Mouse (Mus musculus): ENCODE data around the gene Ryr3.

DNA sequence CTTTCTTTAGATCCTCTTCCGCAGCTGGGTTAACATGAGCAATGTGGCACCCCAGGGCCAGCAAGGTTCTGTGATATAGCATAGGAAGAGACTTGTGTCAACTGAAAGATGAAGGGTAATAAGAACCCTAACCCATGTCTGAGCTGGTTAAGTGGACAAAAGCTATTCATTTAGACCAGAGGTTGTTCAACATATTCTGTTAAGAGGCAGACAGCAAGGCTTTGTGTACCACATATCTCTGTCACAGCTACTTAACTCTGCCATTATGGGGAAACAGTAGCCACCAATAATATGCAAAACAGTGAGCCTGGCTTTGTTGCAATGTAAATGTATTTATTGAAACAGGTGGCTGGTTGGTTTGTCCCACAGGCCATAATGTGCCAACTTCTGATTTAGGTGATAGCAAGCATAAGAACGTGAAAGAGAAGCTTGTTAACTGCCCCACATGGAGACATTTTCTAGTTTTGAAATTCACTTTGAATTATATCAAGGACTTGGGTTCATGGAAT is 350.8 kb downstream of the Ryr3 start:
- TF ChIP-seq POLR2A (IDR thresholded peaks at IDR 0.05; ENCODE audit: borderline replicate concordance, extremely low read depth, insufficient read depth, insufficient read length, poor library complexity, severe bottlenecking) (no peak), CTCF (IDR thresholded peaks at IDR 0.05; ENCODE audit: borderline replicate concordance, extremely low read depth, insufficient read depth, insufficient read length) (no peak)

All from brain, embryonic 14.5 days (tissue).